Mouse (Mus musculus): Measurements from ENCODE around the gene Cbarp.
A peak's percentile ranks its signal among the peaks of the same experiment; 100 is the strongest.

GRCm38 (mm10) chr10:80168038-80168661 is 27.5 kb upstream of the Cbarp start:
- TF ChIP-seq EP300 (IDR thresholded peaks at IDR 0.05; ENCODE audit: low read depth): 0 out of 2 replicates have a peak, but pooled peaks have one; percentile 2
- TF ChIP-seq CTCF (IDR thresholded peaks at IDR 0.05; ENCODE audit: low read depth): no peak
